Mouse (Mus musculus): ENCODE data around the gene Hba-a2. TPM values are rescaled to one million over a fixed set of nuclear protein-coding genes. Genes with fewer than 3 reads are reported as not detected.

Hba-a2 gene
- polyA plus RNA-seq, 1 experiment, result not detected

GRCm38 (mm10) chr11:32309446-32309845 lies 13.2 kb downstream of the Hba-a2 start:
- WGBS, result 67% methylated on average over 4 of the region's 4 CpGs
- no peak overlapping the region for H3K4me3 ChIP-seq (ENCODE audit: insufficient read depth, low read depth, low read length)
- no peak overlapping the region for H3K27ac ChIP-seq (ENCODE audit: insufficient read depth, low read depth, low read length)
- TF ChIP-seq POLR2A (IDR thresholded peaks at IDR 0.05; ENCODE audit: insufficient read depth, low read depth, low read length), result no peak
- no peaks in the 10 kb centered on the region for H3K4me1 ChIP-seq (ENCODE audit: control insufficient read depth, insufficient read depth, low read length)

GRCm38 (mm10) chr11:32309928-32310327 lies 13.6 kb downstream of the Hba-a2 start:
- H3K4me3 ChIP-seq (ENCODE audit: insufficient read depth, low read depth, low read length), result no peak overlapping the region
- no peak overlapping the region for H3K27ac ChIP-seq (ENCODE audit: insufficient read depth, low read depth, low read length)
- 83% methylated on average over 3 of the region's 3 CpGs for WGBS
- no peaks in the 10 kb centered on the region for H3K4me1 ChIP-seq (ENCODE audit: control insufficient read depth, insufficient read depth, low read length)
- TF ChIP-seq CTCF (IDR thresholded peaks at IDR 0.05; ENCODE audit: insufficient read depth, low read depth, low read length) (no peak), POLR2A (IDR thresholded peaks at IDR 0.05; ENCODE audit: insufficient read depth, low read depth, low read length) (no peak)

GRCm38 (mm10) chr11:32316009-32316408 lies 19.7 kb downstream of the Hba-a2 start:
- H3K4me1 ChIP-seq (ENCODE audit: control insufficient read depth, insufficient read depth, low read length), result no peaks in the 10 kb centered on the region
- TF ChIP-seq CTCF (IDR thresholded peaks at IDR 0.05; ENCODE audit: insufficient read depth, low read depth, low read length) (no peak), POLR2A (IDR thresholded peaks at IDR 0.05; ENCODE audit: insufficient read depth, low read depth, low read length) (no peak)
- H3K4me3 ChIP-seq (ENCODE audit: insufficient read depth, low read depth, low read length), result no peak overlapping the region
- 94% methylated on average over 3 of the region's 3 CpGs for WGBS
- no peak overlapping the region for H3K27ac ChIP-seq (ENCODE audit: insufficient read depth, low read depth, low read length)

DNA sequence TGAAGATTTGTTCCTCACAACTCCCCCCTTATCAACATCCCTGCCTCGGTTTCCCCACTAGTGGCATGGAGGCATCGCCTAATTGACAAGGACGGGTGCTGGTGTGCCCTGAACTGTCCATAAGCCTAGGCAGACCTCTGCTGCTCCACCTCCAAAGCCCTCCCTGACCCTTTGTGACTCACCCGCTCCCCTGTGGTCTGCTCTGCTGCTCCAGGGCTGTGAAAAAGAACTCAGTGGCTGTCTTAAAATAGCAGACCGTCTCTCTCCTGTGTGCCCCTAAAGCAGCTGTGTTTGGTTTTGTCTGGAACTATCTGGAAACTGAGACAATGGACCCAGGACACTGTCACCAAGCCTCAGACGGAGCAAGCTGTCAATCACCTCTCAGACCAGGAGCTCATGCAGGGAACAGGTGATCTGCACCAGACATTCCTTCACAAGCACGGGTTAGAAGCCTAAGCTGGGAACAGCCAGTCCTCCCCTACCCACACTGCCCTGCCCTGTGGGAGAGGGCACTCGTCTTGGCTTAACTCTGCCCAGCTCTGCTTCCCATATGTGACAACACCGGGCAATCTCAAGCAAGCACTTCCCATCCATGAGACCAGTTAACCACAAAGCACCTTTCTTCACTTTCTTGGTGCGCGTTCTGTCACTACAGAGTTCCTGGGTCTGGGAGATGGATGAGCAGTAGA lies 24.4 kb downstream of the Hba-a2 start:
- Histone ChIP-seq H3K4me3 (ENCODE audit: insufficient read depth, low read depth, low read length) (no peak overlapping the region), H3K4me1 (ENCODE audit: control insufficient read depth, insufficient read depth, low read length) (peaks cover 3% of the 10 kb centered on the region), H3K27ac (ENCODE audit: insufficient read depth, low read depth, low read length) (no peak overlapping the region)
- no peak for TF ChIP-seq POLR2A (IDR thresholded peaks at IDR 0.05; ENCODE audit: insufficient read depth, low read depth, low read length)
- TF ChIP-seq CTCF (IDR thresholded peaks at IDR 0.05; ENCODE audit: insufficient read depth, low read depth, low read length), result no peak
- 69% methylated on average over 11 of the region's 11 CpGs for WGBS

DNA sequence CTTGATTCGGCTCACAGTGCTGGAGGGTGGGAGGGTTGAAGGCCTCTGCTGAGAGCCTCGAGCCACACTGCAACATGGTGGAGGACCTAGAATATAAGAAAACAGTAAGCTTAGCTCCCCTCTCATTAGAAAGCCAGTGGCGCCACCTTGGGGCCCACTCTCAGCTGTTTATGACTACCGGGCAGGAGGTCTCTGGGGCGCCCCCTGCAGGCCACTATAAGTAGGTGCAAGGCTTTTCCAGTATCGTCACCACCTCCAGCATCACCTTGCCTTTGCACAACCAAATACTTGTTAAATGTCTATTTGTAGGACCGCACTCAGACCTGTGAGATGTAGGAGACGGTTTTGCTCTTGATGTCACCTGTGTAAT lies 24.9 kb downstream of the Hba-a2 start:
- WGBS, result 37% methylated on average over 8 of the region's 8 CpGs
- peak; percentile 69 for TF ChIP-seq CTCF (IDR thresholded peaks at IDR 0.05; ENCODE audit: insufficient read depth, low read depth, low read length)
- TF ChIP-seq POLR2A (IDR thresholded peaks at IDR 0.05; ENCODE audit: insufficient read depth, low read depth, low read length), result no peak
- Histone ChIP-seq H3K4me1 (ENCODE audit: control insufficient read depth, insufficient read depth, low read length) (peaks cover 3% of the 10 kb centered on the region), H3K4me3 (ENCODE audit: insufficient read depth, low read depth, low read length) (no peak overlapping the region), H3K27ac (ENCODE audit: insufficient read depth, low read depth, low read length) (no peak overlapping the region)

GRCm38 (mm10) chr11:32324609-32325008 lies 28.3 kb downstream of the Hba-a2 start:
- TF ChIP-seq CTCF (IDR thresholded peaks at IDR 0.05; ENCODE audit: insufficient read depth, low read depth, low read length), result peak; percentile 94
- TF ChIP-seq POLR2A (IDR thresholded peaks at IDR 0.05; ENCODE audit: insufficient read depth, low read depth, low read length), result no peak
- WGBS, result 9% methylated on average over 15 of the region's 15 CpGs
- no peak overlapping the region; the same call in 1 of the 2 replicates for H3K4me3 ChIP-seq (ENCODE audit: insufficient read depth, low read depth, low read length)

DNA sequence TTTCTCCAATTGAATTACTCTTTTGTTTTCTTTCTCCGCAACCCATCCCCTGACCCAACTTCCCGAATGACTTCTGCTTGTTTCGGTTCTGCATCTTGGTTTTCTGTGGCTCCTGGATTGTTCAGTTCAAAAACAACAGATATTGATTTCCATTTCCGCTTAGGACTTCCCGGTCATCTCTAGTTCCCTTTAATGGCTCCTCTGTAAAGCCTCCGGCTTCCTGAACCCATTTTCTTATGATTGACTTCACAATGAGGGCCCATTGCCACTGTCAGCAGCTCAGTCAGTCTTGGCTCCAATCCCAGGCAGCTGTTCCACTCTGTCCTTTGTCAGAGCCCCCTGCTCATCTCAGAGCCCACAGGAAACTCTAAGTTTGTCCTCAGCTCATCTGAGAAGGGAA lies 34.8 kb downstream of the Hba-a2 start:
- WGBS, result 36% methylated on average over 6 of the region's 6 CpGs
- Histone ChIP-seq H3K4me1 (ENCODE audit: control insufficient read depth, insufficient read depth, low read length) (0 out of 2 replicates have a peak, but pooled peaks cover 4% of the 10 kb centered on the region), H3K27ac (ENCODE audit: insufficient read depth, low read depth, low read length) (no peak overlapping the region; the same call in 1 of the 2 replicates), H3K4me3 (ENCODE audit: insufficient read depth, low read depth, low read length) (no peak overlapping the region)
- TF ChIP-seq POLR2A (IDR thresholded peaks at IDR 0.05; ENCODE audit: insufficient read depth, low read depth, low read length), result no peak
- TF ChIP-seq CTCF (IDR thresholded peaks at IDR 0.05; ENCODE audit: insufficient read depth, low read depth, low read length), result no peak

More at GRCm38 (mm10) chr11:32324609-32325008, 28.3 kb downstream of the Hba-a2 start:
- H3K4me1 ChIP-seq (ENCODE audit: control insufficient read depth, insufficient read depth, low read length), result peaks cover 3% of the 10 kb centered on the region
- no peak overlapping the region for H3K27ac ChIP-seq (ENCODE audit: insufficient read depth, low read depth, low read length)

GRCm38 (mm10) chr11:32331861-32332260 lies 35.6 kb downstream of the Hba-a2 start:
- H3K27ac ChIP-seq (ENCODE audit: insufficient read depth, low read depth, low read length), result no peak overlapping the region
- TF ChIP-seq POLR2A (IDR thresholded peaks at IDR 0.05; ENCODE audit: insufficient read depth, low read depth, low read length), result no peak
- TF ChIP-seq CTCF (IDR thresholded peaks at IDR 0.05; ENCODE audit: insufficient read depth, low read depth, low read length), result no peak
- no peak overlapping the region for H3K4me3 ChIP-seq (ENCODE audit: insufficient read depth, low read depth, low read length)
- 0 out of 2 replicates have a peak, but pooled peaks cover 4% of the 10 kb centered on the region for H3K4me1 ChIP-seq (ENCODE audit: control insufficient read depth, insufficient read depth, low read length)
- WGBS, result 42% methylated on average over 5 of the region's 5 CpGs

DNA sequence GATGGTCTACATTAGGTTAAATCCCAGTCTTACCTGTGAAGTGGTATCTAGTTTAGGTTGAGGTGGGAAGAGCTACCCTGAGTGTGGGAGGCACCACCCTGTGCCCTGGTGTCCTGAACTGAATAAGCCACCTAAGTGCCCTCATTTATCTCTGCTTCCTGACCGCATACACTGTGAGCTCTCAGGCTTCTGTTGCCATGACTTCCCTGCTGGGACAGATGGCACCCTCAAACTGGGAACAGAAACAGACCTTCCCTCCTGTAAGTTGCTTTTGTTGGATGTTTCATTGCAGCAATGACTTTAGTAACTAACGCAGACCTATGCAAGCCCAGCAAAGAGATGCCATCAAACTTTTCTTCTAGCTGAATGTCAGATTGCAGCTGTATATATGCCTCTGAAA lies 36.9 kb downstream of the Hba-a2 start:
- H3K4me1 ChIP-seq (ENCODE audit: control insufficient read depth, insufficient read depth, low read length), result 0 out of 2 replicates have a peak, but pooled peaks cover 4% of the 10 kb centered on the region
- 87% methylated on average over 2 of the region's 2 CpGs for WGBS
- TF ChIP-seq POLR2A (IDR thresholded peaks at IDR 0.05; ENCODE audit: insufficient read depth, low read depth, low read length) (no peak), CTCF (IDR thresholded peaks at IDR 0.05; ENCODE audit: insufficient read depth, low read depth, low read length) (no peak)
- no peak overlapping the region for H3K27ac ChIP-seq (ENCODE audit: insufficient read depth, low read depth, low read length)
- H3K4me3 ChIP-seq (ENCODE audit: insufficient read depth, low read depth, low read length), result no peak overlapping the region
